Mouse (Mus musculus) cerebellum, adult 9-10 months (tissue): ENCODE results near the gene Batf3.
"Not testable (repeated sequence)": the region's sequence is repeated elsewhere in the genome, so short reads cannot be mapped to it uniquely, and the experiment has no call there.

Experiments
- DNase-seq: peaks from one replicate; pipeline ENCODE4 v3.0.0; 2022

The Batf3 gene

GRCm38 (mm10) chr1:191135406-191135805, 37.8 kb downstream of the Batf3 start:
- DNase-seq = no peak

GRCm38 (mm10) chr1:191138436-191138835, 40.8 kb downstream of the Batf3 start:
- no peak for DNase-seq

GRCm38 (mm10) chr1:191138874-191139495, 41.3 kb downstream of the Batf3 start:
- DNase-seq = no peak

GRCm38 (mm10) chr1:191140983-191141382, 43.3 kb downstream of the Batf3 start:
- DNase-seq = no peak

- DNase-seq = not testable (repeated sequence)
These were observed 51.8 kb downstream of the Batf3 start for GRCm38 (mm10) chr1:191149489-191149888.

GRCm38 (mm10) chr1:191150924-191151605, 53.4 kb downstream of the Batf3 start:
- no peak for DNase-seq

GRCm38 (mm10) chr1:191153052-191153451, 55.4 kb downstream of the Batf3 start:
- peak; percentile 25 for DNase-seq

- no peak for DNase-seq
These were observed 56.7 kb downstream of the Batf3 start for GRCm38 (mm10) chr1:191154314-191154713.
